Mouse (Mus musculus): ENCODE results near the gene Rnf103.

DNA sequence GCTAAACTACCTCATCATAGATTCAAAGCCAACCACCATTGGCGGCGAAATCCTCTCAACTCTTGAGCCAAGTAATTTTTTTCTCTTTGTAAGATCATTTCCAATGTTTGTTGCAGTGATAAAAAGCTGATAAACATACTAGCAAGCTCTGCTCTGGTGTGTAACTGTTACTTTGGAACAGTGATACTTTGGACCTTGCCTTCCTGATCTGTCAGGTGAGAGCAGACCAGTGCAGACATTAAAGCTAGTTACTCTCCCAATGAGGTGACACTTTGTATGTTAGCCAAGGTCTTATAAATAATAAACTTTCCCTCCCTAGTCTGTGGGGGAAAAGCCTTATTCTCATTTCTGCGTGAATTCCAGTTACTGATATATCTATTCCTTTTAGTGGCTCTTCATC lies 18.1 kb upstream of the Rnf103 start:
- TF ChIP-seq CTCF (IDR thresholded peaks at IDR 0.05; ENCODE audit: control insufficient read depth, insufficient read depth, insufficient read length) (no peak), USF1 (IDR thresholded peaks at IDR 0.05; ENCODE audit: low read depth) (no peak)
